Mouse (Mus musculus): ENCODE measurements around the gene Rdh5. TPM values are rescaled to one million over a fixed set of nuclear protein-coding genes. Genes with fewer than 3 reads are reported as not detected.
A peak's percentile ranks its signal among the peaks of the same experiment; 100 is the strongest.

Rdh5 gene
- polyA plus RNA-seq, 1 experiment: 15.1 TPM

DNA sequence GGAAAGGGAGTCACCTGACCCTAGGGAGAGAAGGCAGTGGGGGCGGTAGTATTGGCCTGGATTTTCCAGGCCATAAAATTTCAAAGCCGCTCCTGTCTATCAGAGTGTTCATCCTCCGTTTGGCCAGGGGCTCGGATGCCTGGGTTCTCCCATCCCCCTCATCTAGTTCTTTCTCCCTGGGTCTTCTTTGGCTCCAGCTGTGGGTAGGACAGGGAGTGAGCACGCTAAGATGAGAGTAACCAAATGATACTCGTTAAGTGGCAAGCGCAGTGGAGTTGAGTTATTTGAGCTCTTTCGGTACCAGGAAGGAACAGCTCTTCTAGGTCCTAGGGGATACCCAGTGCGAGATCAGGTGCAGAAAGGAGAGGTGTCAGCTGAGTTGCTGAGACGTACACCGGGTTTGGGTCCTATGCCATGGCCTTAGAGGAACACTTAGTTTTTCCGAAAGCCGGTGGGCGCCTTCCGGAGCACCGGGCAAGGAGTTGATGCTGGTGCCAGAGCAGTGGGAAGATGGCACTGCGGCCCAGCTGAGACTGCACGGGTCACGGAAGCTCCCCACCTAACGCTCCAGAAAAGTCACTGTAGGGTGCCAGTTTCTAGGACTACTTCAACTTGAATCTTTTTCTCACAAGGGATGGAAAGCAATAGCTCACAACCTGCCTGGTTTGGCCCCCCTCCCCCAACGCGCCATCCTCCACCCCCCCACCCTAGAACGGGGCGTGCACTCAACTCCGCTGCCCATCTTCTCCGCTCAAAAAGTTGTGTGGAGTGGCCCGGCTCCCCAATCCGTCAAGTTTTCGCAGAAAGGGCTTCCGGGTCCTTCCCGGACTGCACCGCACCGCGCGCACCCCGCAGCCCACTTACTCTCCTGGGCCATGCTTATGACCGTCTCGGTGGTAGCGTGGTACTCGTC, 32.0 kb downstream of the Rdh5 start:
- WGBS: 6% methylated on average over 40 of the region's 40 CpGs
- TF ChIP-seq POLR2A (IDR thresholded peaks at IDR 0.05; ENCODE audit: low read depth, low read length) (no peak), CTCF (IDR thresholded peaks at IDR 0.05; ENCODE audit: extremely low read depth, insufficient read depth, insufficient read length, insufficient replicate concordance) (no peak)
- H3K27ac ChIP-seq (ENCODE audit: insufficient read depth, low read length): peak overlapping the region; percentile 52; the same call in 1 of the 2 replicates
- H3K4me1 ChIP-seq (ENCODE audit: control insufficient read depth, insufficient read depth, insufficient read length): peaks cover 12% of the 10 kb centered on the region; the same call in 1 of the 2 replicates
- H3K4me3 ChIP-seq (ENCODE audit: extremely low read depth, insufficient read depth, insufficient read length): peak overlapping the region; percentile 84
- H3K27me3 ChIP-seq (ENCODE audit: control insufficient read depth, insufficient read depth, low read length): peaks cover 4% of the 10 kb centered on the region
- H3K36me3 ChIP-seq (ENCODE audit: control insufficient read depth, insufficient read depth, low read length): peaks cover 4% of the 10 kb centered on the region; the same call in 1 of the 2 replicates
- peak in 1 of 2 experiments; percentile 13 for DNase-seq (ENCODE audit: low read depth in 1 of 2, low spot score in 2 of 2)

DNA sequence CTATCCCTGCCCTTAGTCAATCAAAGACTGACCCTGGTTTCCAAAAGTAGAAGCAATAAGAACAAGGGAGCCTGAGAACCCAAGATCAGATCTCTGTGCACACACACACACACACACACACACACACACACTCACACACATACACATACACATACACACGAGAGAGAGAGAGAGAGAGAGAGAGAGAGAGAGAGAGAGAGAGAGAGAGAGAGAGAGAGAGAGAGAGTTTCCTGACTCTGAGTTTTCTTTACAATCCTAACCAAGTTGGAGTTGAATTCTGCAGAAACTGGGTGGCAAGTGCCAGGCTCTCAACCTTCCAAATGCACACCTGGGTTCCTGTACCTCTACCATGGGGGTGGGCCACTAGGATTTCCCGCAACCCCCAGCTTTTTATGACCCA, 32.8 kb downstream of the Rdh5 start:
- H3K27me3 ChIP-seq (ENCODE audit: control insufficient read depth, insufficient read depth, low read length): peaks cover 4% of the 10 kb centered on the region
- 67% methylated on average over 1 of the region's 2 CpGs for WGBS
- TF ChIP-seq CTCF (IDR thresholded peaks at IDR 0.05; ENCODE audit: extremely low read depth, insufficient read depth, insufficient read length, insufficient replicate concordance): no peak
- TF ChIP-seq POLR2A (IDR thresholded peaks at IDR 0.05; ENCODE audit: low read depth, low read length): no peak
- DNase-seq (ENCODE audit: low read depth in 1 of 2, low spot score in 2 of 2): no peak
- peak overlapping the region; percentile 19; the same call in 1 of the 2 replicates for H3K4me3 ChIP-seq (ENCODE audit: extremely low read depth, insufficient read depth, insufficient read length)
- H3K36me3 ChIP-seq (ENCODE audit: control insufficient read depth, insufficient read depth, low read length): peaks cover 4% of the 10 kb centered on the region; the same call in 1 of the 2 replicates
- H3K27ac ChIP-seq (ENCODE audit: insufficient read depth, low read length): no peak overlapping the region
- H3K4me1 ChIP-seq (ENCODE audit: control insufficient read depth, insufficient read depth, insufficient read length): peaks cover 14% of the 10 kb centered on the region; the same call in 1 of the 2 replicates

GRCm38 (mm10) chr10:128888941-128889827, 33.5 kb downstream of the Rdh5 start:
- peak overlapping the region; percentile 34; the same call in 1 of the 2 replicates for H3K4me3 ChIP-seq (ENCODE audit: extremely low read depth, insufficient read depth, insufficient read length)
- 8% methylated on average over 6 of the region's 7 CpGs for WGBS

GRCm38 (mm10) chr10:128882067-128882466, 40.6 kb downstream of the Rdh5 start:
- Histone ChIP-seq H3K4me3 (ENCODE audit: extremely low read depth, insufficient read depth, insufficient read length) (no peak overlapping the region), H3K27ac (ENCODE audit: insufficient read depth, low read length) (no peak overlapping the region), H3K4me1 (ENCODE audit: control insufficient read depth, insufficient read depth, insufficient read length) (peaks cover 2% of the 10 kb centered on the region; the same call in 1 of the 2 replicates), H3K36me3 (ENCODE audit: control insufficient read depth, insufficient read depth, low read length) (peaks cover 8% of the 10 kb centered on the region; the same call in 1 of the 2 replicates), H3K27me3 (ENCODE audit: control insufficient read depth, insufficient read depth, low read length) (no peaks in the 10 kb centered on the region)
- no peak for DNase-seq (ENCODE audit: low read depth in 1 of 2, low spot score in 2 of 2)
- TF ChIP-seq POLR2A (IDR thresholded peaks at IDR 0.05; ENCODE audit: low read depth, low read length): no peak
- TF ChIP-seq CTCF (IDR thresholded peaks at IDR 0.05; ENCODE audit: extremely low read depth, insufficient read depth, insufficient read length, insufficient replicate concordance): no peak
- 98% methylated on average over 5 of the region's 5 CpGs for WGBS

More at GRCm38 (mm10) chr10:128888941-128889827, 33.5 kb downstream of the Rdh5 start:
- TF ChIP-seq CTCF (IDR thresholded peaks at IDR 0.05; ENCODE audit: extremely low read depth, insufficient read depth, insufficient read length, insufficient replicate concordance) (no peak), POLR2A (IDR thresholded peaks at IDR 0.05; ENCODE audit: low read depth, low read length) (no peak)
- peak in 1 of 2 experiments; percentile 7 for DNase-seq (ENCODE audit: low read depth in 1 of 2, low spot score in 2 of 2)
- Histone ChIP-seq H3K27ac (ENCODE audit: insufficient read depth, low read length) (no peak overlapping the region), H3K4me1 (ENCODE audit: control insufficient read depth, insufficient read depth, insufficient read length) (peaks cover 14% of the 10 kb centered on the region; the same call in 1 of the 2 replicates), H3K27me3 (ENCODE audit: control insufficient read depth, insufficient read depth, low read length) (peaks cover 4% of the 10 kb centered on the region), H3K36me3 (ENCODE audit: control insufficient read depth, insufficient read depth, low read length) (peaks cover 4% of the 10 kb centered on the region; the same call in 1 of the 2 replicates)

DNA sequence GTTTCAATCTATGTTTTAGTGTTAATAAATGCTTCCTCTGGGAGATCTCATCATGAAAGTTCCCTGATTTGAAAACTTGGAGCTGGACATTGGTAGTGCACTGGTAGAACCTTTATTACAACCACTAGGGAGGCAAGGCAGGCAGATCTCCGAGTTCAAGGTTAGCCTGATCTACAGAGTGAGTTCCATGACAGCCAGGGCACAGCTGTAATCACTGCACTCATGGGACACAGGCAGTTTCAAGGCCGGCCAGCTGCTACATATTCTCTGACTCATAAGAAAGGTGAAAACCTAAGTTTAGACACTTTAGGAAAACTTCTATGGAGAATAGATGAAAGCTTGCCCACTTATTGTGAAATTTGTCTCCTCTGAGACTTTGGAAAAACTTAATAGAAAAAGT, 43.9 kb downstream of the Rdh5 start:
- no peaks in the 10 kb centered on the region for H3K27me3 ChIP-seq (ENCODE audit: control insufficient read depth, insufficient read depth, low read length)
- no peak overlapping the region for H3K27ac ChIP-seq (ENCODE audit: insufficient read depth, low read length)
- H3K36me3 ChIP-seq (ENCODE audit: control insufficient read depth, insufficient read depth, low read length): peaks cover 9% of the 10 kb centered on the region
- DNase-seq (ENCODE audit: low read depth in 1 of 2, low spot score in 2 of 2): no peak
- H3K4me3 ChIP-seq (ENCODE audit: extremely low read depth, insufficient read depth, insufficient read length): no peak overlapping the region
- WGBS: 90% methylated on average over 2 of the region's 2 CpGs
- TF ChIP-seq POLR2A (IDR thresholded peaks at IDR 0.05; ENCODE audit: low read depth, low read length) (no peak), CTCF (IDR thresholded peaks at IDR 0.05; ENCODE audit: extremely low read depth, insufficient read depth, insufficient read length, insufficient replicate concordance) (no peak)
- no peaks in the 10 kb centered on the region for H3K4me1 ChIP-seq (ENCODE audit: control insufficient read depth, insufficient read depth, insufficient read length)

- H3K4me1 ChIP-seq (ENCODE audit: control insufficient read depth, insufficient read depth, insufficient read length): no peaks in the 10 kb centered on the region
- H3K27ac ChIP-seq (ENCODE audit: insufficient read depth, low read length): no peak overlapping the region
- TF ChIP-seq CTCF (IDR thresholded peaks at IDR 0.05; ENCODE audit: extremely low read depth, insufficient read depth, insufficient read length, insufficient replicate concordance) (no peak), POLR2A (IDR thresholded peaks at IDR 0.05; ENCODE audit: low read depth, low read length) (no peak)
- no peak for DNase-seq (ENCODE audit: low read depth in 1 of 2, low spot score in 2 of 2)
- H3K4me3 ChIP-seq (ENCODE audit: extremely low read depth, insufficient read depth, insufficient read length): no peak overlapping the region
- H3K27me3 ChIP-seq (ENCODE audit: control insufficient read depth, insufficient read depth, low read length): no peaks in the 10 kb centered on the region
- peaks cover 9% of the 10 kb centered on the region for H3K36me3 ChIP-seq (ENCODE audit: control insufficient read depth, insufficient read depth, low read length)
Measured at GRCm38 (mm10) chr10:128878291-128878690, 44.4 kb downstream of the Rdh5 start.

All from spleen, adult 2 months (tissue).